Mouse (Mus musculus) T-helper 2 cell (primary cell): ENCODE results near the gene Slc38a11.

Experiments used
- in situ Hi-C: fragments of 300-600 bp; cut with MboI, MseI; formaldehyde crosslinking; loops from one replicate; pipeline ENCODE4 v1.15.1; 2025; ENCODE audit warnings: high pct_unique_total_duplicates

Gene Slc38a11

DNA sequence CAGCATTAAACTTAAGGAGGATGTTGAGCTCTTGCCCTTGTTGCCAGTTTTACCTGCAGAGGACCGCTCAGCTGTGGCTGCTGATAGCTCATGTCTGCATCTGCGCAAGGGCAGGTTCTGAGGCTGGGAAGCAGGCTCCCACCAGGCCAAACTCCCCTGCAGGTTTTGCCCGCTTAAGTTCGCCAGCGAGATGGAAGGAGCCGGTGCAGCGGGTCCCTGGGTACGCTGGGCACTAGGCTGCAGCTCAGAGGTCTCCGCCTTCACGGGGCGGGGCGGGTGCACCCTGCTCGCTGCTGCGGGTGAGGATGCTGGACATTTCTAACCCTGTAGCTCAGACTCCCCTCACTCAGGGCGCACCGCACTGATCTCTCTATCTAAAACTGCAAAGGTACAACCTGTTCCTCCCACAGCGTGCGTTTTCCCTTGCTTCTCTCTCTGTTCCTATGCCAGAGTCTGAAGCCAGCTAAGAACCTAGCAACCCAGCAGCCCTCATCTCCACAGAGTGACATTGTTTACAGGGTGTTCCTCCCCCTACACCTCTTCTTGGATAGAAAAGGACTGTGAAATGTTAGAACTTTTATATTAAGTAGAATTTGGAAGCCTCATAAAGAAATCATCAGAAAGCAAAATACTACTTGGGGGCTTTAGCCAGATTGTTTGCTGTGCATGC is at the start of gene Slc38a11:
Gene Slc38a11 (minus strand): TSS at position 207 of the 670 bp plus-strand sequence.
- in situ Hi-C loops, result no loop called here

DNA sequence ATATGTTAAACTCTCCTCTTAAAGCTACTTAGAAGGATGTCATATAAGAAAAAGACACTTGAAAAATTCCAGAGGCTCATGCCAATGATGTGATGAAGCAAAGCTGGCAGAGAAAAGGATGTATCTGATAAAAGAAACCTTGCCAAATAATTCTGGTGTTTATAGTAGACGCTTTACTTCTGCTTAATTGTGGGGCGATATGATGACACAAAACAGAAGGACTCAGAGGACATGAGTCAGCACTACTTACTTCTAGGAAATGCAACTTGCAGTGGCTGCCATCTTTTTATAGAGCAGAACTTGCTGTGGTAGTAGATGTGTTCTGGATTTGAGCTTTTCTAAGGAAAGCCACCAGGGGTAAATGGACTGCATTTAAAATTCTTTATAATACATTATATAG is 43.3 kb upstream of the Slc38a11 start:
- in situ Hi-C loops, result loop anchor here (10.0 to 25.0 kb wide), 2 partner anchors 262 to 1005 kb away; no protein-coding TSS in a partner anchor

DNA sequence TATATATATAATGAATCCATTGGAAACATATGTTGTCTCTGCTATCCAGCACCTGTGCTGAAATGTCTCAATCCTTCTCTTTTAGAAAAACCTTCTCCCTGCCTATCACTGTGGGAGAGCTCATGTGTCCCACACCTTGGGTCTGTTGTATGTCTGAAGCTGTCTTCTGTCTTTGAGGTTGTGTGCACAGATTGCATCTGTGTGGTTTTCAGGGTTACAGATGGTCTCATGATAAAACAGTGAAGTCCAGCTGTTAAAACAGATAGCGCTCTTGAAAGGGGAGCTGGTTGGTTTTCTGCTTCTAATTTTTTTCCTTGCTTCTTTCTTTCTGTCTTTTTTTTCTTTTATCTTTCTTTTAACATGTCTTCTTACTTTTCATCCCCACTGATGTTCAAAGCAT is 41.6 kb upstream of the Slc38a11 start:
- in situ Hi-C loops, result loop anchor here (10.0 to 25.0 kb wide), 2 partner anchors 261 to 1007 kb away; no protein-coding TSS in a partner anchor

DNA sequence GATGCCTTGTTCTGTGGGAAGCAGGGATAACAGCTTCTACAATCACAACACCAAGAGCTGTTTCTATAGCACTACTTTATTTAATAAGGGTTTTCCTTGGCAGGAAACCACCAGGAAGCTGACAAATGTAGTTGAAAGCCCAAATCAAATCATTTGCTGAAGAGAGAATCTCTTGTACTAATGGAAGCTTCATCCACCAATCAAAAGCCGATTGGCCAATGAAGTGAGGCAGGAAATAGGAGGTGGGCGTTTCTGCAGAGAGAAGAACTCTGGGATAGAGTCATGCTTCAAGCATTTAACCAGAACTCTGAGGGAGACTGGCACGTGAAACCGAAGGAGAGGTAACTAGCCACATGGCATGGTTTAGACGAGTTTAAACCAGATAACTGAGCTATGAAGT is 38.2 kb upstream of the Slc38a11 start:
- in situ Hi-C loops, result loop anchor here (10.0 to 25.0 kb wide), 2 partner anchors 257 to 1010 kb away; no protein-coding TSS in a partner anchor

DNA sequence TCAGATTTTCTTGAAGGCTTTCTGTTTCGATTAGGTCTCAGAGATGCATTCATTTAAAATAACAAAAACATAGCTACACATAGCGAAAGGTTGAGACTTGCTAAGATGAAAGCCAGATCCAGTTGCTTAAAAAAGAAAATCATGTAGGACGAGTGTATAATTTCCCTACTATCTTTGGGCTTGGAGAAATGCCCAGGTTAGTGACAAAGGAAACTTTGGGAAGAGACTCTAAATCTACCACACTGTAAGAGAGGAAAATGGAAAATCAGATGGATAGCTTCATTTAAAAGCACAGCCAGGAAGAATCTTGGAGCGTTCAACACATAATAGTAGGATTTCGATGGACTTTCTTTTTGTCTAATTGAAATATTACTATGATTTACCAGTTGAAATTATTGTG is 36.1 kb upstream of the Slc38a11 start:
- in situ Hi-C loops, result loop anchor here (10.0 to 25.0 kb wide), 2 partner anchors 255 to 1012 kb away; no protein-coding TSS in a partner anchor

DNA sequence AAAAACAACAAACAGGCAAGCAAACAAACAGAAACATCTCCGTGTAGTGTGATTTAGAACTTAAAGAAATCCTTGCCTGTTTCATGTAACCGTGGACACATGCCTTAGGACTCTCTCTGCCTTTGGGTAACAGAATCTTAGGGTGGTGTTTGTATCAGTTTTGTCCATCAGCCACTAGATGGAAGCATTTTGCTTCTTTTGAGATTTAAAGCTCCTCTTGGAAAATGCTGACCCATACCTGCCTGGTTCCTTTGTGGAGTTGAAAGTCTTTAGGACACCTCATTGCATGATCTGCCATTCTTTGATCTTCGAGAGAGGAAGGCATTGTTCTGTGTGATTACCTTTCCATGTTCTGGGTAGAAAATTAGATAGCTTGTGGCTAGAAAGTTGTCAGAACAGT is 32.3 kb upstream of the Slc38a11 start:
- in situ Hi-C loops, result no loop called here

DNA sequence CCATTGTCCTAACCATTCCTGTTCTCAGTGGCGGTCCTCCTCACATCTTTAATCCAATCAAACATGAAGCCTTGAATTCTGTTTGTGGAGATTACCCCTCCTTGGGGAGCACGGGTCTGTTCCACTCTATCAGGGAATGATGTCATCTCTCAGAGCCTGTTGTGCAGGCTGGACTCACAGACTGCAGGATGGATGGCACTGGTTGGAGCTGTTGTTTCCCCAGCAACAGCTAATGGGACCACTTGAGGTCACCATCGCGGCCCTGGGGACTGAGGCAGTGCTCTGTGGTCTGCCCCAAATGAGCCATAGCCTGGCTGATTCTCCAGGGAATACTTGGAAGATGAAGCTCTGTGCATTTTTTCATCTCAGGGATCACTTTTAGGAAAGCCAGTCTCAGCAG is 29.2 kb upstream of the Slc38a11 start:
- in situ Hi-C loops, result no loop called here

DNA sequence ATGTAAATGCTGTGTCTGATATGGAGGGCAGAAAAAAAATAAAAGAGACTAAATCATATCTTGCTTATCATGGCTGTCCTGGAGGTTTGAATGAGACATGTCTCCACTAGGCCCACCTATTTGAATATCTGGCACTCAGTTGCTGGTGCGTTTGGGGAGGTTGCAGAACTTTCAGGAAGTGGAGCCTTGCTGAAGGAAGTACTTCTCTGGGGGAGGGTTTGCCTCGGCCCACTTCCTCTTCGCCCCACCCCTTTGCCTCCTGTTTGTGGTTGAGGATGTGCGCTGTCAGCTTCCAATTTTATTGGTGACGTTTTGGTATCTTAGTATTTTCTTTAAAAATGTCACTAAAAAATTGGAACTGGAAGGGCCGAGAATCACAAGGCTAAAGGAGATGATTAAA is 27.5 kb upstream of the Slc38a11 start:
- in situ Hi-C loops, result no loop called here

DNA sequence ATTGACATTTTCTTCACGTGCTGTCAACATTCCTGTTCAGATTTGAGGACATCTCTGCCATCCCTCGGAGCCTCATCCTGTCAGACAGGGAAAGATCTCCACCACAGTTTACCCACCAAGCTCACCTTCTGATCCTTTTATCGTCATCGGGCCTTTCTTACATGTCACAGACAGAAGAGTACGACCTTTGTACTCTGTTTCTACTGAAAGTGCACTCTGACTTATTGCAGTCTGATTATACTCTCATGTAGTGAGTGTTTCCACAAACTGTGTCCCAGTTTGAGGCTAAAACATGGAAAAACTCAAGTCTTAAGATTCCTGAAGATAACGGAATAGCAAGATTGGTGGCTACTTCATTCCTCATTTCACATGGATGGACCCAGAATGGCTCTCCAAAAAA is 21.0 kb upstream of the Slc38a11 start:
- in situ Hi-C loops, result no loop called here

DNA sequence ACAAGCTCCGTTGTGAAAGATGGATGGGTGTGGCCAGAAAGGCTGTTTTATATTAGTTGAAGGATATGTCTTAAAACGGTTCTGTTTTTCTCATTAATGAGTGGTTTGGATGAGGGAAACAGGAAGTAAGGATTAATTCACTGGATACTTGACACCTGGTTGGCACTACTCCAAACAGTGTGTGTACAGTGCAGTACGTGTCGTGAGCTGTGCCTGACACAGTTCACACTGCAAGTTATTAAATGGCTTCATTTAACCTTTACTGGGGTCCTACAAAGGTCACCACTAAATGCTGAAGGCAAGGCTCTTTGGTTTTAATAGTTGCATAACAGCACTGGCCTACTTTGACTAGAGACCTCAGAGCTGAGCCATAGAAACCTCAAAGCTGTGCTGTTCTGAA is 18.7 kb upstream of the Slc38a11 start:
- in situ Hi-C loops, result no loop called here

DNA sequence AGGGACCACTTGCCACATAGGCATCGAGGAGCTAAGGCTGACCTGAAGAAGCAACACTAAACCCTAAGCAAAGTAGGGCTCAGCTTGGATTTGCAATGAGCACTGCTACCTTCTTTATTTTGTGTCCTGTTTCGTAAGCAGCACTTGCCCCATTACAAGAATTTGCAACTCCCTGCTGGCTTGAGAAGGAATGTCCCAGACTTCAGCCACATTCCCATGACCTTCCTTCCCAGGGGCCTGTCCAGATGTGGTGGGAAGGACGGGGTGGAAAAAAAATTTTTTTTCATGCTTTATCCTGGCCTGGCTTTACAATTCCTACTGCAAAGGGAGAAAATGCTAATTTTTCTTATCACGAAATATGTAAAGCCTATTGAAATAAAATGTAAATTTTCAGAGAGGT is 14.6 kb upstream of the Slc38a11 start:
- in situ Hi-C loops, result no loop called here

DNA sequence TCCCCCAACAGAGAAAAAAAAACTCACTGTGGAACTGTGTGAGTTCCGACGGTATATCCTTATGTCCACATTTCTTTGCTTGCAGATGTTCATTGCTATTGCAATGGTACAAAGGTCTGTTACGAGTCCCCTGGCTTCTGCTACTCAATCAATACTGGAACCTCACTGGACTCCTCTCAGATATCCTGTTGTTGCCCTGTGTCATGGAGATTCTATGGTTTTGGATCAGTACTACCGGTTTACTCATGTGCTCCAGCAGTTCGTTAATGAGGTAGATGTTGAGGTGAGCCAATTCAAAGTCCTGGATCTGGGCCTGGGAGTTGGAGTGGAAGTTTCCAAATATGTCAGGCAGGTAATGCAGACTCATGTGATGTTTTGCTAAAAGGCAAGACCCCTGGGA is 10.6 kb upstream of the Slc38a11 start:
- in situ Hi-C loops, result no loop called here

DNA sequence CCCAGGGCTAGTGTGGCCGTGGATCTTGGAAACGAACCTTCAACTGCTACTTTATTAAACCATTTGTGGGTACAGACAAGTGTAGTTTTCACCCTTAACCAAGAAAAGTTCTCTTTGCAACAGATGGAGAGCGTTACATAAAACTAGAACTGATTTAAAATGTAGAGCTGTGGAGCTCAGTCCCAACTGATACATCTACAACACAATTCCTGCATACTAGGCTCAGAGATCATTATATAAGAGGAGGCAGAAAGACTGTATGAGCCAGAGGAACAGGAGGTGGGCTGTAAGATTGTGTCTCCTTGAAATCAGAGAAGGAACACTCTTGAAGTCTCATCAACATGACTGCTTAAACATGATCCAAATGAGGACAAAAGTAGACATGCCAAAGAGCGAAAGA is 9.2 kb upstream of the Slc38a11 start:
- in situ Hi-C loops, result no loop called here

DNA sequence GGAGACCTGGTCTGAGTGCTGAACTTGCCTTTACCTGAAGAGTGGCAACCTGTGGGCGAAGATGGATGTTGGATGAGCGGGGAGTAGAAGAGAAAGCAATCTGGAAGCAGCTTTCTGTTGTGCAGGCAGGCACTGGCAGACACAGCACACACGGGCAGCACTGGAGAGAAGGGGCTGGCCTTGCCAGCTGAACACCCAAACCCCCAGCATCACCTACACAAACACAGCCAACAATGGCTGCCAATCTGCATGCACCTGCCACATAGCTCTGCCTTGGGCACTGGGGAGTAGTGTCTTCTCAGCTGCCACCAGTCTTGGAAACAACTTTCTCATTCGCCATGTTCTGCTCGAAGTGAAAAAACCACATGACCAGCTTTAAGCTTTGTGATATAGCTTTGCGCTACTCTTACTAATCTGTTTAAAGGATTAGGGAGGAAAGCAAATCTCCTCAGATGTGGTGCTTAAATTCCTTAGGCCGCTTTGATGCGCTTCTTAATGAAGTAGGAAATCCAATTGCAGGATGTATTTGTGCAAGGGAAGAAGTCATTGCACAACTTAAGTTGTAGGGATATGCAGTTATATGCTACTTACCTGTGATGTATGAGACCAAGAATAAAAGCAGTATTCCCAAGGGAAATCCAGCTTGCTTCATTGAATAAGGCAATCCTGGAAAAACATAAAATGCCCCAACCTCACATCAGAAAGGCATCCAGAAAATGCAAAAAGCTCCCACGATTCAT is 2.9 kb downstream of the Slc38a11 start:
- in situ Hi-C loops, result no loop called here

DNA sequence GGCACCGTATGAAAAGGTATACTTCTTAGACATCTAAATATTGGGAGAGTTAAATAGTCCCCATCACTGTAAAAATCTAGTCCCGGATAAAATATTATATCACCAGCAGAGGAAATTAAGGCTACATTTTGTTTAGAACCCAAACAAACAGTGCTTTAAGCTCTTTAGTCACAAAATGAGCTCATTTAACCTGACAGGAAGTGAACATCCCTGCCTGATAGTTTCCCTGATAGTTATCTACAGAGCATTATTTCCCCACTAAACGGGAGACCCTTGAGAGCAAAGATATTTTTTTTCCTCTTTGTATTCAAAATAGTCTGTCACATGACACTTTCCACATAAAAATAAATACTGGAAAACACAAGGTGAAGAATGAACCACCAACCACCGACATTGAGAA is 16.5 kb downstream of the Slc38a11 start:
- in situ Hi-C loops, result no loop called here

DNA sequence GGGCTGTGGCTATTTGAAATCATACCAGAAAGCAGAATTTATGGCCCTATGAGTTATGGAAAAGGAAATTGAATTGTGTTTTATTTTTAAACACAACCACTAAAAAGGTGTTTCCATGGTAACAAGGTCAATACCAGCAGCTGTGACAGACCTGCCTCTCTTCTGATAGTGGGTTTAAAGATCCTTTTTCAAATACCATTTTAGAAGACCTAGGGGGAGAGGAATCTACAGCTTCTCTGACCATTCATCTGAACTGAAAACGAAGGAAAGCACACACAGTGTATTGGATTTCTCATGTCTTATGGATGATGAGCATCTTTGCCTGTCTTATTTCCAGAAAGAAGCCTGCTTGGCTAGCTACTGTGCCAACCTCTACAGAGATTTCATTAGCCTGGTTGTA is 16.9 kb downstream of the Slc38a11 start:
- in situ Hi-C loops, result no loop called here

DNA sequence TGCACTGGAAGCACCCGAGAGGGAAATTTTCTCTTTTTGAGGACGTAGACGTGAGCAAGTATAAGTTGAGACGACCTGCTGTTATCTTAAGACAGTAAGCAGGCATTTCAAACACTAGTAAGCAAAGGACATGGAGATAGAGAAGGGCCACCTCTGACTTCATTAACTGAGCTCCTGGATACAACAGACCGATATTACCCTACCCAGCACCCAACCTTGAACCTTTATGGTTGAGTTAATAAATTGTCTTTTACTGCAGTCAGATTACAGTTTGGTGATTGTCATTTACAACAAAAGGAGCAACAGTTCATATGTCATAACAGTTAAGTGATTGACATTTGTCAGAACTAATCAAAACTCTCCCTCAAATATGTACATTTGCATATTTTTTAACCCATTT is 17.8 kb downstream of the Slc38a11 start:
- in situ Hi-C loops, result no loop called here

DNA sequence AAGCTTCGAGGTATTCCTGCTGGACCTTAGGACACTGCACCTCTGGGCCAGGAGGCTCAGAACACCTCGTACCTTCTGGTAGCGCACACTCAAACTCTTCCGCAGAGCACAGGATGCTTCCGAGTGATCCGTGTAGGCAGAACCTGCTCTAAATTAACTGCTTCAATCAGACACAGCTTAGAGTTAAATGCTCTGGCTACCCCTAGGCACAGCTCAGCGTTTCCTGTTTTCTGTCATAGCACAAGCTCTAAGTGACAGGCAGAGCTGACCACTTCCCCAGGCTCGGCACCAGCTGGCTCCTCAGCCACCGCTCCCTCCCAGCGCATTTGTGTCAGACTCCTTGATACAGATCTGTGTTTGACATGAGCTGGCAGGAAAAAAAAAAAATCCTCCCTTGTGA is 21.8 kb downstream of the Slc38a11 start:
- in situ Hi-C loops, result no loop called here

DNA sequence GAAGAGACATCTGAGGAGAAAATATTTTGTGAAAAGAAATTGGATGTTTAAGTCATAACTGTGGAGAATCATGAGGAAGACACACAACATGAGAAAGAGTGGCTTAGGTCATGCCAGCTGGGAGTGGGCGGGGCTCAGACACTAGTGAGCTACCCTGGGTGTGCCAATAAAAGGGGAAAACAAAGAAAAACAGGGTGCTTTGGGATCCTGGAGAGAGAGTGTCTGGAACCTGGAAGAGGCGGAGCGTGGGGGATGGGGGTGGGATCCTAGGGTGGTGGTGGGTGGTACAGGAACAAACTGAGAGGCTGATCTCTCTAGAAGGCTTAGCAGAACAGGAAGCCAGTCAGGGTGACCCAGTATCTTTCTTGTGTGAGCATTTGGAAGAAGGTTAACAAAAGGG is 23.0 kb downstream of the Slc38a11 start:
- in situ Hi-C loops, result no loop called here

DNA sequence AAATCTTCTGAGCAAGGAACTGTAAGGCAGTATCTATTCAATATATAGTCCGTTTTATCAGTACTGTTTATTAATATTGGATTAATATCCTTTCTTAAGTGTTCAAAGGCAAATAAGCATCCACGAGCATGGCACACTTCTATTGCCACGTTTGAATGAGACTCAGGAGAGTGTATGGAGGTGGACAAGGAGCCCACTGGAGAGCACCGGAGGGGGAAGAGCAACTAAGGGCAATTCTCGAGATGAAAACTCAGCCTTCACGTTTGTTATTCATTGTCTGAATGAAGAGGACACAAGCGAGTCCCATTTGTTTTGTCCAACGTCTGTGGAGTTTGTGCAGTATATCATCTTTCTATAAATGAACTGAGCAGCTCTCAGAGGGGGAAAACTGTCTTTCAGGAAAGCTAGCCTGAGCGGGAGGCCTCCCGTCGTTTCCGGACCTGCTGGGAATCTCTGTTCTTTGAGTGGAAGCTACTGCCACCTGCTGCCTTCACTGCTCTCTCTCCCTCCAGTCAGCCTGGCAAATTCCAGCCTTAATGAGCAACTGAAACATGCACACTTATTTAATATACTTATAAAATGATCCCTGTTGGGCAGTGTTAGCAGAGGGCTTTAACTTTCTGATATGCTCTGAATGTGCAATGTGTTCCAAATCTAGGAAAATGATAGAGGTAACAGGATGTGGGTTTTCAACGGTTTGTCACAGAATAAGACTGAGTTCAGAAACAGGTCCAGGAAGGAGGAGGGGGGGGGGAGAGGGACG is 26.3 kb downstream of the Slc38a11 start:
- in situ Hi-C loops, result no loop called here

DNA sequence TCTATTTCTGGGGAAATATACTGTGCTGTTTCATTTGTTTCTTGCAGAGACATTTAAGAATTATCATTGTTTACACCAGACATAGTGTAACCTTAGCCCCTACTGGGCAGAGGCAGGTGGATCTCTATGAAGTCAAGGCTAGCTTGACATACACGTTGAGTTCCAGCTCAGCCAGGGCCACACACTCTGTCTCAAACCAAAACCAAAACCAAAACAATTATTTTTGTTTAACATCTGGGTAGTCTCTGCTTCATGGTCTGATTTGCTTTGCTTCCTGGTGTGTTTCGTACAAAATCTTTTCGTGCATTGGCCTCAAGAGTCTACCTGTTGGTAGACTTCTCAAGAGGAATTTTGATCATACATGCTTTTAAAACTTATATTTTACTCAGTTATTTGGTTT is 27.2 kb downstream of the Slc38a11 start:
- in situ Hi-C loops, result no loop called here

DNA sequence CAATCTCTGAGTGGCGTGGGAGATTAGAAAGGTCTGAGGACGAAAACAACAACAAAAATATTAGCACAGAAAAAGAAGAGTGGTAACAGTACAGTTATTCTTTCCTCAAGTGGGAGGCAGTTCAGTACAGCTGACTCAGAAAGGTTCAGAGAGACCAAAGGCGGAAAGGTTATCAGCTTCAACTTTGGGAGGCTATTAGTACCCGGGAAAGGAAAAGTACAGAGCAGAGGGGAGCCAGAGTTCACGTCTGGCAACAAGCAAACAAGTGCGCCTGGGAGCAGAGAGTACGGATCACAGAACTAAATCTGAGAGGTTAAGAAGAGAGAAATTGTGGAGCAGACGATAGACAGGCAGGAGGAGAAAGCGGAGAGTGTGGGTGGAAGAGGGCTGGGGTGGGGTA is 29.7 kb downstream of the Slc38a11 start:
- in situ Hi-C loops, result no loop called here
